Mouse (Mus musculus) limb, embryonic 14.5 days (tissue): ENCODE data around the gene Strbp. TPM values are rescaled to one million over a fixed set of nuclear protein-coding genes. Genes with fewer than 3 reads are reported as not detected.

Experiments used
- ATAC-seq: fragments of 200-750 bp; cut with Nextera tagmentation; 2 replicates; pipeline ENCODE4 v1.8.0; 2017; ENCODE audit warnings: low read depth, moderate number of reproducible peaks, moderate TSS enrichment; ENCODE audit not compliant: low FRiP score
- DNase-seq: peaks from one replicate; pipeline ENCODE4 v3.0.0-alpha.2; 2015; ENCODE audit warnings: low spot score
- H3K27ac ChIP-seq: fragments of 300-500 bp; sonication (generic); replicated peaks from 2 replicates; pipeline ENCODE4 v1.5.1; 2014; ENCODE audit warnings: low read depth, mild to moderate bottlenecking, low read length, moderate library complexity, mixed read lengths
- H3K27me3 ChIP-seq: fragments of 300-500 bp; sonication (generic); 2 replicates; pipeline ENCODE4 v1.6.1; 2014; ENCODE audit warnings: low read length, mixed read lengths; ENCODE audit not compliant: control insufficient read depth, insufficient read depth
- H3K36me3 ChIP-seq: fragments of 300-500 bp; sonication (generic); 2 replicates; pipeline ENCODE4 v1.6.1; 2014; ENCODE audit warnings: mild to moderate bottlenecking, low read length, moderate library complexity, mixed read lengths; ENCODE audit not compliant: control insufficient read depth, insufficient read depth
- H3K4me1 ChIP-seq: fragments of 300-500 bp; sonication (generic); 2 replicates; pipeline ENCODE4 v1.6.1; 2014; ENCODE audit warnings: antibody characterized with exemption, low read length, mixed read lengths; ENCODE audit not compliant: control insufficient read depth, insufficient read depth
- H3K4me2 ChIP-seq: fragments of 300-500 bp; sonication (generic); replicated peaks from 2 replicates; pipeline ENCODE4 v1.6.1; 2014; ENCODE audit warnings: low read depth, mild to moderate bottlenecking, low read length, moderate library complexity; ENCODE audit not compliant: severe bottlenecking
- H3K4me3 ChIP-seq: fragments of 300-500 bp; sonication (generic); replicated peaks from 2 replicates; pipeline ENCODE4 v1.5.1; 2014; ENCODE audit warnings: low read length
- H3K9ac ChIP-seq: fragments of 300-500 bp; sonication (generic); 2 replicates; pipeline ENCODE4 v1.6.1; 2014; ENCODE audit warnings: mild to moderate bottlenecking, low read depth, low read length, moderate library complexity; ENCODE audit not compliant: severe bottlenecking
- H3K9me3 ChIP-seq: fragments of 300-500 bp; sonication (generic); 2 replicates; pipeline ENCODE4 v1.6.1; 2016; ENCODE audit warnings: low read length; ENCODE audit not compliant: control insufficient read depth
- POLR2A ChIP-seq: fragments of 200-500 bp; IDR thresholded peaks from 2 replicates; pipeline ENCODE4 v1.8.0; 2012; ENCODE audit warnings: inconsistent platforms, mild to moderate bottlenecking, moderate library complexity, borderline replicate concordance; ENCODE audit not compliant: insufficient read depth, insufficient read length; ENCODE audit errors: extremely low read depth
- WGBS: fragments of 180-500 bp; shearing (Covaris S2); extraction: QIAGEN DNeasy Blood & Tissue Kit; methylation state at CpG from one replicate; pipeline ENCODE4 v1.1.7; 2014; 5-methylcytosine and 5-hydroxymethylcytosine counted together
- polyA plus RNA-seq, 2 experiments: library from polyadenylated mRNA; depleted of rRNA in 1 of 2; stranded (reverse) in 1 of 2; unstranded in 1 of 2; fragments of >200 nt; fragmentation: Nextera tagmentation in 1 of 2; extraction: Ambion mirVana in 1 of 2; gene quantifications; 2 replicates each; pipeline versions ENCODE4 v1.2.1 to v1.2.3; 2012 to 2014

Strbp gene
- polyA plus RNA-seq, 2 experiments = 23.5 to 33.2 TPM

DNA sequence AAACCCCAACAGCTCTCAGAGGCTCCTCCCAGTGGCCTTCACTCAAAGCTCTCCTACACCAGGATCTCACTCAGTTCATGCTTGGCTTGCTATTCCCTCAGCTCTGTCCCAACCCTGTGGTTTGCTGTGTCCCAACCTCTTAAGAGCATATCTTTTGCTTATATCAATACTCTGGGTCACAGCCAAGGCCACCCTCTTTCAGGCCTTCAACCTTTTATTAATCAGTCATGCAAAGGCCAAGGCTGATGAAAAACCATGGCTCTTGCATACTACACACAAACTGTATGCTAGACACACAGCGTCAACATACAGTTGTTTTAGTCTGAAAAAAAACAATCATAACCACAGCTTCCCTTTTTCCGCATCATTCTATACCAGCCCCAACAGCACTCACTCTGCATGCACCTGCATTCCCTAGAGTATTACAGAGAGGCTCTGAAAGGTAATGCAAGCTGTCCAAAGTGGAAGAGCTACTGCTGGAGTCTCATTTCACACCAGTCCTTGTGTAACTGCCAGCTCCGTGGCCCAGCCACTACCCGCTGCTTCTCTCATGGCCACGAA is 27.7 kb upstream of the Strbp start:
- Histone ChIP-seq H3K9me3 (no peaks in the 10 kb centered on the region), H3K4me1 (no peaks in the 10 kb centered on the region), H3K27ac (no peak overlapping the region), H3K36me3 (no peaks in the 10 kb centered on the region), H3K9ac (no peak overlapping the region), H3K4me2 (no peak overlapping the region), H3K27me3 (no peaks in the 10 kb centered on the region), H3K4me3 (no peak overlapping the region)
- DNase-seq (no peak), ATAC-seq (no peak)
- 88% methylated on average over 5 of the region's 5 CpGs for WGBS
- no peak for TF ChIP-seq POLR2A

DNA sequence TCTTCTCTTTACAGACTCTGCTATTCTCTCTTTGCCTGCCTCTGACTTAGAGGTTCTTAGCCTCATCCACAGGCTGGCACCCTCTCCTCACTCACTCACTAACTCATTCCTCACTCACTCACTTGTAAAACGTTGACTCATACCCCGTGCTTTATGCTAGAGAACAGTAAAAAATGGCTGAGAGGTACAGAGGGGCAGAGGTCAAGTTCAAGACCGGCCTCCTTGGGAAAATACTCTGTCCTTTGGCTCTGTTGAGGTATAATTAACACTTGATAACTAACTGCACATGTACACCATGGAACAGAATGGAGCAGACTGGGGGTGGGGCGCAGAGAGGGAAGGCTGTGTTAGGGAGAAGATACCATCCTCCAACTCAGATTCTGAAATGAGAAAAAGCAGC is 20.6 kb upstream of the Strbp start:
- no peak for TF ChIP-seq POLR2A
- WGBS = 43% methylated on average over 4 of the region's 4 CpGs
- DNase-seq = no peak
- no peak overlapping the region for H3K4me3 ChIP-seq
- no peaks in the 10 kb centered on the region for H3K9me3 ChIP-seq
- H3K36me3 ChIP-seq = no peaks in the 10 kb centered on the region
- no peak overlapping the region for H3K27ac ChIP-seq
- no peaks in the 10 kb centered on the region for H3K27me3 ChIP-seq
- no peaks in the 10 kb centered on the region for H3K4me1 ChIP-seq
- no peak for ATAC-seq
- H3K4me2 ChIP-seq = no peak overlapping the region
- no peak overlapping the region for H3K9ac ChIP-seq

DNA sequence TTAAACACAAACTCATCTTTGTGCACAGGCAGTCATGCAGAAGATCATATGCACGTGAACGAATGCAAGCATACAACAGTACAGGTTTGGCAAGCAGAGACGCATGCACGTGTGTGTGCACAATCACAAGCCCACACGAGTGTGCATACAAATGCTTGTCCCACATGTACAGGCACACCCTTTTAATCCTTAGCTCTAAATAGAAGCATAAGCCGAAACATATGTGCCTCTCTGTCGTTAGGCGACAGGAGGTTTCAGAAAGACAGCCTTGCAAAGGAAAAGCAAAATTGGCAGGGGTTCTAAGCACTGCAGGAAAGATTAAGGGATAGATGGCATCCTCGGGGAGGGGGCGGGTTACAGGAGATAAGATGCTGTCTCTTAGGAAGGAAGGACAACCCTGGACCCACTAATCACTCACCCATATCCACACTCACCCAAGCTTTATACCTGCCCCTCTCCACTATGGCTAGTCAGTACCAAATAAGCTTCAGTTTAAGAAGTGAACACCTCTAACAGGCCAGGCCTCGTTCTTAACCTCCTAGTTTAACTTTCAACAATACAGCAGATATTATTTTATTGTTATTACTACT is 19.9 kb upstream of the Strbp start:
- WGBS = 55% methylated on average over 11 of the region's 11 CpGs
- H3K9ac ChIP-seq = no peak overlapping the region
- H3K27me3 ChIP-seq = no peaks in the 10 kb centered on the region
- H3K36me3 ChIP-seq = no peaks in the 10 kb centered on the region
- no peak overlapping the region for H3K4me3 ChIP-seq
- no peak for TF ChIP-seq POLR2A
- H3K9me3 ChIP-seq = no peaks in the 10 kb centered on the region
- DNase-seq = no peak
- no peak for ATAC-seq
- no peak overlapping the region for H3K27ac ChIP-seq
- H3K4me2 ChIP-seq = no peak overlapping the region
- no peaks in the 10 kb centered on the region for H3K4me1 ChIP-seq

DNA sequence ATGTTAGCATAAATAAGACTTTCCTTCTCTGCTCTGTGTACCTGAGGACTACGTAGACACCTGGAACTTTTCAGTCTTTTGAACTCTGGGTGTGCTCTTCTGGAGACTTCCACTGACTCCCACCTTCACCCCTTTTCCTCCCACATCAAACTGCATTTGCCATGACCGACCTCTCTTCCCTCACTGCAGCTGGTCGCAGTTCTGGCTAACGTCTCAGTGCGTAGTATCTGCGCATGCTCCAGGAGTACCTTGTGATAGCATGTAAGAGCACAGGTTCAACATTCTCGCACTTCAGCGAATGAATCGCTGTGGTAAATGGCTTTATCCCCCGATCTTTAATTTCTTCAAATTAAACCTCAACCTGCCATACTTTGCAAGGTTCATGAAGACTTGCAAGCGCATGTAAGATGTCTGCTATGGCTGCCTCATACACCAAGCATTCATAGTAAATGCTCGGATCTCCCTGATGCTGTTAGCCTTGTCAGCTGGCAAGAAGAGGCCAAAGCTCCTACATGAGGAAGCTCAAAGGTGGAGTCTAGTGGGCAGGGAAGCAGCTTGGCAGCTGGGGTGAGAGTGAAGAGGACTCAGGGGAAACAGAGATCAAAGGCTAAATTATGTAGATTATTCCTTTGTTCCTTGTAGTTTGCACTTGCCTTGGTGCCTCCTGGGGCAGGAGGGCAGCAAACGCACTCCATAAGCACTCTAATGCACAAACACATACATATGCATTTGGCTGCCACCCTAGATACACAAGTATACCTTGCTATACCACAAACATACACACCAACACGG is 19.2 kb upstream of the Strbp start:
- no peak for TF ChIP-seq POLR2A
- 84% methylated on average over 14 of the region's 14 CpGs for WGBS
- Histone ChIP-seq H3K36me3 (no peaks in the 10 kb centered on the region), H3K27ac (no peak overlapping the region), H3K9ac (no peak overlapping the region), H3K9me3 (no peaks in the 10 kb centered on the region), H3K27me3 (no peaks in the 10 kb centered on the region), H3K4me3 (no peak overlapping the region), H3K4me2 (no peak overlapping the region), H3K4me1 (no peaks in the 10 kb centered on the region)
- ATAC-seq (no peak), DNase-seq (no peak)

DNA sequence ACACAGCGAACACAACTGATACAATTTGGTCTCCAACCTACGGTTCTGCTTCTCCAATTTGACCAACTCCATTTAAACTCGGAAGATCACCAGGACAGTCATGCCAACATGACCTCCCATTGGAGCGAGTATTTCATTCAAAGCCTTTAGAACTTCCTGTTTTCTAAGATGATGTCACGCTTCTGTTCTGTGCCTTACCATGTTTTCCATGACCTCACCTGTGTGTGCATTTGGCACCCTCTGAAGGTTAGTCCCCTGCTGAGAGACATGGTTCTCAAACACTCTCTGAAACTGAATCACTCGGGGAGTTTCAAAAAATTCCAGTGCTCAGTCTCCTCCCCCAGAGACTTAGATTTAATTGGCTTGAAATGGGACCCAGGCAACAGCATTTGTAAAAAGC is 12.6 kb upstream of the Strbp start:
- Histone ChIP-seq H3K27ac (no peak overlapping the region), H3K27me3 (no peaks in the 10 kb centered on the region), H3K4me3 (no peak overlapping the region), H3K4me2 (no peak overlapping the region), H3K4me1 (no peaks in the 10 kb centered on the region), H3K9ac (no peak overlapping the region), H3K9me3 (no peaks in the 10 kb centered on the region), H3K36me3 (no peaks in the 10 kb centered on the region)
- no peak for TF ChIP-seq POLR2A
- DNase-seq (no peak), ATAC-seq (no peak)
- 71% methylated on average over 6 of the region's 6 CpGs for WGBS
